Mouse (Mus musculus) heart, embryonic 11.5 days (tissue): ENCODE measurements around the gene Hnrnpl. TPM values are rescaled to one million over a fixed set of nuclear protein-coding genes. Genes with fewer than 3 reads are reported as not detected.
A peak's percentile ranks its signal among the peaks of the same experiment; 100 is the strongest.

Source experiments
- ATAC-seq: fragments of 200-750 bp; cut with Nextera tagmentation; replicated peaks from 2 replicates; pipeline ENCODE4 v1.8.0; 2017; ENCODE audit warnings: moderate library complexity; ENCODE audit not compliant: insufficient number of reproducible peaks, low FRiP score, low TSS enrichment
- H3K27ac ChIP-seq: fragments of 300-500 bp; sonication (generic); 2 replicates; pipeline ENCODE4 v1.5.1; 2014; ENCODE audit warnings: mild to moderate bottlenecking, low read depth, low read length
- H3K27me3 ChIP-seq: fragments of 300-500 bp; sonication (generic); 2 replicates; pipeline ENCODE4 v1.6.1; 2014; ENCODE audit warnings: mild to moderate bottlenecking, low read length, mixed read lengths; ENCODE audit not compliant: control insufficient read depth, insufficient read depth
- H3K36me3 ChIP-seq: fragments of 300-500 bp; sonication (generic); 2 replicates; pipeline ENCODE4 v1.6.1; 2014; ENCODE audit warnings: mild to moderate bottlenecking, low read length, moderate library complexity, mixed read lengths; ENCODE audit not compliant: control insufficient read depth, insufficient read depth
- H3K4me1 ChIP-seq: fragments of 300-500 bp; sonication (generic); 2 replicates; pipeline ENCODE4 v1.6.1; 2014; ENCODE audit warnings: low read length; ENCODE audit not compliant: control insufficient read depth, insufficient read depth
- H3K4me2 ChIP-seq: fragments of 300-500 bp; sonication (generic); 2 replicates; pipeline ENCODE4 v1.6.1; 2014; ENCODE audit warnings: mild to moderate bottlenecking, moderate library complexity
- H3K4me3 ChIP-seq: fragments of 300-500 bp; sonication (generic); 2 replicates; pipeline ENCODE4 v1.5.1; 2014; ENCODE audit warnings: low read depth, low read length
- H3K9ac ChIP-seq: fragments of 300-500 bp; sonication (generic); 2 replicates; pipeline ENCODE4 v1.6.1; 2014; ENCODE audit warnings: mild to moderate bottlenecking, low read depth, low read length, moderate library complexity
- H3K9me3 ChIP-seq: fragments of 300-500 bp; sonication (generic); replicated peaks from 2 replicates; pipeline ENCODE4 v1.6.1; 2016; ENCODE audit warnings: low read length; ENCODE audit not compliant: control insufficient read depth
- WGBS: fragments of 180-500 bp; shearing (Covaris S2); extraction: QIAGEN DNeasy Blood & Tissue Kit; methylation state at CpG from one replicate; pipeline ENCODE4 v1.1.7; 2014; ENCODE audit not compliant: insufficient replicate concordance; 5-methylcytosine and 5-hydroxymethylcytosine counted together
- polyA plus RNA-seq: library from polyadenylated mRNA; unstranded; fragments of >200 nt; fragmentation: Nextera tagmentation; extraction: Ambion mirVana; gene quantifications from 2 replicates; pipeline ENCODE4 v1.2.1, GENCODE M21; 2014

The Hnrnpl gene
- polyA plus RNA-seq, 1 experiment from 2014 or later = 210 TPM

DNA sequence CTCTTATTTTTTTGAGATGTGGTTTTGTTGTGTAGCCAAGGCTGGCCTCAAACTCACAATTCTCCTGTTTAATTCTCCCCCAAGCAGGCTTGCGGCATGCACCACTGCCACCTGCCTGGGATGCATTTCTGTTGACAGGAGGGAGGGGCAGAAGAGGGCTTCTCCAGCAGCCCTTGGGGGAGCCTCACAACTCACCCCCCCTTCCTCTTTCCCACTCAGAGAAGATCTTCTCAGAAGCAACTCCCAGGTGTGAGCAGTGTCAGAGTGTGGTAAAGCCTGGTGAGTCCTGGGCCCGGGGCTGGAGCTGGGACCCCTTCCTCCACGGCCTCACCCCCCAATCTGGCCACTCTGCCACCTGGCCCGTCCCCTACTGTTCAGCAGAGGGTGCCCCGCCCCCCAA, 23.2 kb upstream of the Hnrnpl start:
- Histone ChIP-seq H3K27ac (no peak overlapping the region), H3K4me3 (no peak overlapping the region), H3K9me3 (no peaks in the 10 kb centered on the region), H3K27me3 (no peaks in the 10 kb centered on the region), H3K9ac (no peak overlapping the region), H3K36me3 (no peaks in the 10 kb centered on the region; the same call in 1 of the 2 replicates), H3K4me1 (peaks cover 6% of the 10 kb centered on the region), H3K4me2 (no peak overlapping the region)
- WGBS = 77% methylated on average over 4 of the region's 5 CpGs
- no peak for ATAC-seq

GRCm38 (mm10) chr7:28787884-28788283, 20.5 kb upstream of the Hnrnpl start:
- no peak overlapping the region for H3K27ac ChIP-seq
- no peaks in the 10 kb centered on the region; the same call in 1 of the 2 replicates for H3K36me3 ChIP-seq

DNA sequence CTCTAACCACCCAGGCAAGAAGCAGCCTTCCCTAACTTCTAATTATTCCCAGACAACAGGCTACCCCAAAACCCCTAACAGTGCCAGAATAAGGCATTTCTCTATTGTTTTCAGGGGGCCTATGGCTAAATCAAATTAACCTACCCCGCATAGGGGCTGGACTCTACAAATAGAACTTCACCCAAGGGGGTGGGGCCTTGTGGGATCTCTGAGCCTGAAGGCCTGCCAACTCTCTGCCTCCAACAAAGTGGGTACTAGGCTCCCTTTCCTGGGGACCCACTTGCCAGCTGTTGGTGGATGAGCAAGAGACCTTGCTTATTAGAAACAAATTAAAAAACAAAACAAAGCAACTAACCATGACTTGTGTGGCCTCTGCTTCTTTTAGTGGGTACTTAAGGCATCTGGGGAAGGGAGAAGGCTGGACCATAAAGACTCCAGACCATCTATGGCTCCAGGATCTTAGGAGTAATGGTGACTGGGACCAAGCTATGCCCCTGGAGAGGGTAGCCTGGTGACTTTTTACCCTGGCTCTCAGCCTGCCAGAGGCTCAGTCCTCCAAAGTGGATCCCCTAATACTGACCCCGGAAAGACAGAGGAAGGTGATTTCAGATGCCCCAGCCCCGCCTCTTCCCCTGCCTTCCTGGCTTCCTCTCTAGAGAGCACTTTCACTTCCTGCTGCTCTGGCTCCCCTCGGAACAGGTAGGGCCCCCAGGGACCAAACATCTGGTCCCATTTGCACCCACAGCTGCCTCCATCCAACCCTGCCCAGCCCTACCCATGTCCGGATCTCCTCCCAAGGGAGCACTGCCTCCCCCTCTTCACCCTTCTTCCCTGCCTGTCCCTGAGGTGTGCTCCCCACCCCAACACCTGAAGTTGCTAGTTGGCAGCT, 19.8 kb upstream of the Hnrnpl start, which contains the start of gene Rinl:
Gene Rinl, plus strand, starts transcription at position 663 of the 889 bp plus-strand sequence.
- H3K4me3 ChIP-seq = no peak within 1 kb of the TSS
- ATAC-seq = no peak
- no peak within 1 kb of the TSS for H3K9ac ChIP-seq
- H3K4me1 ChIP-seq = no peaks in the 10 kb centered on the region
- no peaks in the 10 kb centered on the region for H3K27me3 ChIP-seq
- H3K9me3 ChIP-seq = no peaks in the 10 kb centered on the region
- WGBS = 65% methylated on average over 5 of the region's 5 CpGs
- H3K36me3 ChIP-seq = no peaks in the 10 kb centered on the region; the same call in 1 of the 2 replicates
- H3K4me2 ChIP-seq = no peak within 1 kb of the TSS
- no peak within 1 kb of the TSS for H3K27ac ChIP-seq

More at GRCm38 (mm10) chr7:28787884-28788283, 20.5 kb upstream of the Hnrnpl start:
- Histone ChIP-seq H3K4me3 (no peak overlapping the region), H3K4me1 (no peaks in the 10 kb centered on the region), H3K9ac (no peak overlapping the region), H3K9me3 (no peaks in the 10 kb centered on the region), H3K27me3 (no peaks in the 10 kb centered on the region), H3K4me2 (no peak overlapping the region)
- ATAC-seq = no peak
- 96% methylated on average over 9 of the region's 9 CpGs for WGBS

GRCm38 (mm10) chr7:28789235-28789634, 19.1 kb upstream of the Hnrnpl start:
- Histone ChIP-seq H3K36me3 (no peaks in the 10 kb centered on the region; the same call in 1 of the 2 replicates), H3K27me3 (no peaks in the 10 kb centered on the region), H3K4me1 (no peaks in the 10 kb centered on the region), H3K27ac (no peak overlapping the region), H3K9me3 (no peaks in the 10 kb centered on the region), H3K4me2 (no peak overlapping the region), H3K9ac (no peak overlapping the region), H3K4me3 (no peak overlapping the region)
- WGBS = 65% methylated on average over 3 of the region's 3 CpGs
- ATAC-seq = no peak

DNA sequence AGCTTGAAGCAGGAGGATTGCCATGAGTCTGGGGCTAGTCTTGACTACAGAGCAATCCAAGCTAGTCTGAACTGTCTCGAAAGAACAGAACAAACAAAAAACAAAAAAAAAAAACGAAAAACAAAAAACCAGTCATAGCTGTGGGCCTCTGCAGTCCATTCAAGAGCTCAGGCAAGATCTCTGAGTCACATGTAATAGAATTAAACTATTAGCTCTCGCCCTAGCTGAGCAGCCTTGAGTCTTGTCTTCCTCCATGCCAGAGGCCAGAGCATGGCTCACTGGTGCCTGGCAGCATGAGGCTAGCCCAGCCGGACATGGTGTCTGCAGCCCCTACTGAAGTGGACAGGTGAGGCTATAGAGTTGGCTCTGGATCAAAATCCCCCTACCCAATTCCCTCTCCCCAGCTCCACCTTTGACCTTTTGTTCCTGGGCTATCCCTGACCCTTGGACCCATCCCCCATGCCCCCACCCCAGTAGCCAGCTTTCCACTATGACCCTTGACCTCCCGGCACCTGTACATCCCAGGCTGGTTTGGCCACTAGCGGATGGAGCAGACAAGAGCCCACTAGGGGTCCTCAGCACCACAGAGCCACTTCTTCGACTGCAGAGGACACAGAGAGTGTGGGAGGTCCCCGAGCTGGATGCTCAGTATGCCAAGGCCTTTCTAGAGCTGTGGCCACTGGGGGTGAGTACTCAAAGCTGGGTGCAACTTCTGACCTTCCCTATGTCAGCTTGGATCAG, 18.1 kb upstream of the Hnrnpl start:
- no peaks in the 10 kb centered on the region for H3K4me1 ChIP-seq
- ATAC-seq = 0 out of 2 replicates have a peak, but pooled peaks have one; percentile 33
- H3K9ac ChIP-seq = no peak overlapping the region
- H3K27ac ChIP-seq = no peak overlapping the region
- no peaks in the 10 kb centered on the region for H3K27me3 ChIP-seq
- no peak overlapping the region for H3K4me2 ChIP-seq
- no peaks in the 10 kb centered on the region for H3K9me3 ChIP-seq
- 57% methylated on average over 8 of the region's 8 CpGs for WGBS
- no peaks in the 10 kb centered on the region for H3K36me3 ChIP-seq
- no peak overlapping the region for H3K4me3 ChIP-seq

DNA sequence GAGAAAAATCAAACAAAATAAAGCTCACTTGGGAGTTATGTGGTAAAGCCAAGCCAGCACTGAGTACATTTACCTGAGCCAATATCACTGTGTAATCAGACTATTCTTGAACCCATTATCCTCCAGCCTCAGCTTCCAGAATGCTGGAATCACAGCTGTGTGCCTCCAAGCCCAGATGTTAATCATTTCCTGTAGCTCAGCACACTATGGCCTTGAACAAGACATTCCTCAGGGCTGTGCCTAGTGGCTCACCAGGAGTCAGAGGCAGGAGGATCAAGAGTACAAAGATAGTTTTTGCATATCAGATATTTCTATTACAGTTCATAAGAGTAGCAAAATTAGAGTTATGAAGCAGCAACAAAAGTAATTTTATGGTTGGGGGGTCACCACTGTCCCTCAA, 16.6 kb upstream of the Hnrnpl start:
- Histone ChIP-seq H3K36me3 (no peaks in the 10 kb centered on the region), H3K9ac (no peak overlapping the region), H3K9me3 (no peaks in the 10 kb centered on the region), H3K27me3 (no peaks in the 10 kb centered on the region), H3K27ac (no peak overlapping the region), H3K4me1 (peaks cover 3% of the 10 kb centered on the region; the same call in 1 of the 2 replicates), H3K4me2 (no peak overlapping the region), H3K4me3 (no peak overlapping the region)
- ATAC-seq = no peak

- H3K4me3 ChIP-seq = no peak overlapping the region
- no peaks in the 10 kb centered on the region for H3K9me3 ChIP-seq
- no peak overlapping the region for H3K4me2 ChIP-seq
- H3K9ac ChIP-seq = 0 out of 2 replicates have a peak overlapping the region, but pooled peaks have one; percentile 5
- peaks cover 7% of the 10 kb centered on the region; the same call in 1 of the 2 replicates for H3K4me1 ChIP-seq
- WGBS = 63% methylated on average over 12 of the region's 14 CpGs
- no peak overlapping the region for H3K27ac ChIP-seq
- H3K27me3 ChIP-seq = no peaks in the 10 kb centered on the region
- H3K36me3 ChIP-seq = no peaks in the 10 kb centered on the region
- ATAC-seq = no peak
Observed at GRCm38 (mm10) chr7:28792391-28793185, 15.8 kb upstream of the Hnrnpl start.

DNA sequence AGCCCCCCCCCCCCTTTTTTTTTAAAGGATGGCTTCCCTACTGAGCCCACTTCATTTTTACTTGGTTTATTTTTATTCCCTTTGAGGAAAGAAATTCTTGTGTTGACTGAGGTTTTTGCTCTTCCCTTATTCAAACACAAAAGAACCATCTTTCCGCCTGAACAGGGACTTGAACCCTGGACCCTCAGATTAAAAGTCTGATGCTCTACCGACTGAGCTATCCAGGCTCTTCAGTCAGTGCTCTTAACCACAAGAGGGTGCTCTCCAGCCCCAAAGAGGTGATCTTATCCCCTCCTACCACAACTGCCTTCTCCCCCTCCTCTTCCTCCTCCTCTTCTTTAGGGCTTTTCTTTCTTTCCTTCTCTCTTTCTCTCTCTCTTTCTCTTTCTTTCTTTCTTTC, 14.5 kb upstream of the Hnrnpl start:
- no peaks in the 10 kb centered on the region for H3K27me3 ChIP-seq
- no peaks in the 10 kb centered on the region for H3K9me3 ChIP-seq
- no peak overlapping the region for H3K27ac ChIP-seq
- no peaks in the 10 kb centered on the region for H3K36me3 ChIP-seq
- no peak overlapping the region for H3K4me2 ChIP-seq
- WGBS = 23% methylated on average over 2 of the region's 2 CpGs
- no peak for ATAC-seq
- no peak overlapping the region for H3K4me3 ChIP-seq
- peaks cover 7% of the 10 kb centered on the region; the same call in 1 of the 2 replicates for H3K4me1 ChIP-seq
- no peak overlapping the region for H3K9ac ChIP-seq
